Mouse (Mus musculus) forebrain, embryonic 11.5 days (tissue): ENCODE measurements around the gene Folr2. TPM values are rescaled to one million over a fixed set of nuclear protein-coding genes. Genes with fewer than 3 reads are reported as not detected.

Experiments
- ATAC-seq: fragments of 200-750 bp; cut with Nextera tagmentation; replicated peaks from 2 replicates; pipeline ENCODE4 v1.8.0; 2017; ENCODE audit warnings: moderate TSS enrichment; ENCODE audit not compliant: low FRiP score
- DNase-seq: peaks from one replicate; pipeline ENCODE4 v3.0.0-alpha.2; 2017; ENCODE audit warnings: low spot score
- H3K27ac ChIP-seq: fragments of 300-500 bp; sonication (generic); 2 replicates; pipeline ENCODE4 v1.5.1; 2014; ENCODE audit warnings: low read depth, low read length
- H3K27me3 ChIP-seq: fragments of 300-500 bp; sonication (generic); 2 replicates; pipeline ENCODE4 v1.6.1; 2014; ENCODE audit warnings: mild to moderate bottlenecking, low read length, mixed read lengths; ENCODE audit not compliant: control insufficient read depth, insufficient read depth
- H3K36me3 ChIP-seq: fragments of 300-500 bp; sonication (generic); 2 replicates; pipeline ENCODE4 v1.6.1; 2014; ENCODE audit warnings: mild to moderate bottlenecking, low read length, moderate library complexity, mixed read lengths; ENCODE audit not compliant: control insufficient read depth, insufficient read depth
- H3K4me1 ChIP-seq: fragments of 300-500 bp; sonication (generic); replicated peaks from 2 replicates; pipeline ENCODE4 v1.6.1; 2014; ENCODE audit warnings: low read length, mixed read lengths; ENCODE audit not compliant: control insufficient read depth, insufficient read depth
- H3K4me2 ChIP-seq: fragments of 300-500 bp; sonication (generic); 2 replicates; pipeline ENCODE4 v1.6.1; 2014; ENCODE audit warnings: low read depth, mild to moderate bottlenecking, low read length, moderate library complexity, mixed read lengths; ENCODE audit not compliant: severe bottlenecking
- H3K4me3 ChIP-seq: fragments of 300-500 bp; sonication (generic); 2 replicates; pipeline ENCODE4 v1.5.1; 2014; ENCODE audit warnings: low read depth, low read length
- H3K9ac ChIP-seq: fragments of 300-500 bp; sonication (generic); 2 replicates; pipeline ENCODE4 v1.6.1; 2014; ENCODE audit warnings: low read length
- H3K9me3 ChIP-seq: fragments of 300-500 bp; sonication (generic); 2 replicates; pipeline ENCODE4 v1.6.1; 2016; ENCODE audit warnings: low read length, mixed read lengths; ENCODE audit not compliant: control insufficient read depth
- WGBS: fragments of 180-500 bp; shearing (Covaris S2); extraction: QIAGEN DNeasy Blood & Tissue Kit; methylation state at CpG from one replicate; pipeline ENCODE4 v1.1.7; 2014; 5-methylcytosine and 5-hydroxymethylcytosine counted together
- polyA plus RNA-seq: library from polyadenylated mRNA; unstranded; fragments of >200 nt; fragmentation: Nextera tagmentation; extraction: Ambion mirVana; gene quantifications from 2 replicates; pipeline ENCODE4 v1.2.1, GENCODE M21; 2014

Gene Folr2
- polyA plus RNA-seq, 1 experiment from 2014 or later, result 0.94 TPM

- ATAC-seq (no peak), DNase-seq (no peak)
- no peak overlapping the region for H3K27ac ChIP-seq
- no peak overlapping the region for H3K4me3 ChIP-seq
- H3K9me3 ChIP-seq, result no peaks in the 10 kb centered on the region
- no peaks in the 10 kb centered on the region for H3K27me3 ChIP-seq
- no peak overlapping the region for H3K9ac ChIP-seq
- no peaks in the 10 kb centered on the region for H3K4me1 ChIP-seq
- no peaks in the 10 kb centered on the region for H3K36me3 ChIP-seq
- no peak overlapping the region for H3K4me2 ChIP-seq
Observed at GRCm38 (mm10) chr7:101860978-101861377, 4.0 kb upstream of the Folr2 start.

GRCm38 (mm10) chr7:101858362-101858761, 1.4 kb upstream of the Folr2 start:
- DNase-seq, result no peak

GRCm38 (mm10) chr7:101853816-101854215, 3.2 kb downstream of the Folr2 start:
- Histone ChIP-seq H3K4me3 (no peak overlapping the region), H3K27ac (no peak overlapping the region), H3K9ac (no peak overlapping the region), H3K4me2 (no peak overlapping the region), H3K36me3 (no peaks in the 10 kb centered on the region), H3K4me1 (no peaks in the 10 kb centered on the region), H3K27me3 (no peaks in the 10 kb centered on the region), H3K9me3 (no peaks in the 10 kb centered on the region)
- no peak for DNase-seq
- 85% methylated on average over 2 of the region's 2 CpGs for WGBS
- no peak for ATAC-seq

More at GRCm38 (mm10) chr7:101858362-101858761, 1.4 kb upstream of the Folr2 start:
- no peak for ATAC-seq
- Histone ChIP-seq H3K27me3 (no peaks in the 10 kb centered on the region), H3K4me3 (no peak overlapping the region), H3K4me1 (no peaks in the 10 kb centered on the region), H3K4me2 (no peak overlapping the region), H3K9me3 (no peaks in the 10 kb centered on the region), H3K27ac (no peak overlapping the region), H3K36me3 (no peaks in the 10 kb centered on the region), H3K9ac (no peak overlapping the region)
- WGBS, result 88% methylated on average over 9 of the region's 9 CpGs

GRCm38 (mm10) chr7:101852846-101853245, 4.1 kb downstream of the Folr2 start:
- H3K4me3 ChIP-seq, result no peak overlapping the region
- no peak for ATAC-seq
- H3K27me3 ChIP-seq, result no peaks in the 10 kb centered on the region
- H3K4me2 ChIP-seq, result no peak overlapping the region
- no peak overlapping the region for H3K27ac ChIP-seq
- no peaks in the 10 kb centered on the region for H3K4me1 ChIP-seq
- H3K36me3 ChIP-seq, result no peaks in the 10 kb centered on the region
- H3K9me3 ChIP-seq, result no peaks in the 10 kb centered on the region
- 84% methylated on average over 6 of the region's 6 CpGs for WGBS
- H3K9ac ChIP-seq, result no peak overlapping the region
- no peak for DNase-seq

GRCm38 (mm10) chr7:101851689-101852088, 5.3 kb downstream of the Folr2 start:
- H3K9ac ChIP-seq, result no peak overlapping the region
- 86% methylated on average over 6 of the region's 6 CpGs for WGBS
- no peaks in the 10 kb centered on the region for H3K4me1 ChIP-seq
- DNase-seq, result no peak
- no peaks in the 10 kb centered on the region for H3K36me3 ChIP-seq
- ATAC-seq, result no peak
- no peaks in the 10 kb centered on the region for H3K9me3 ChIP-seq
- H3K27me3 ChIP-seq, result no peaks in the 10 kb centered on the region
- H3K4me2 ChIP-seq, result no peak overlapping the region
- no peak overlapping the region for H3K4me3 ChIP-seq
- no peak overlapping the region for H3K27ac ChIP-seq

GRCm38 (mm10) chr7:101847934-101848333, 9.1 kb downstream of the Folr2 start:
- H3K36me3 ChIP-seq, result no peaks in the 10 kb centered on the region
- no peak overlapping the region for H3K27ac ChIP-seq
- ATAC-seq (no peak), DNase-seq (no peak)
- H3K4me2 ChIP-seq, result no peak overlapping the region
- 88% methylated on average over 1 of the region's 1 CpGs for WGBS
- no peak overlapping the region for H3K9ac ChIP-seq
- no peaks in the 10 kb centered on the region for H3K9me3 ChIP-seq
- H3K27me3 ChIP-seq, result no peaks in the 10 kb centered on the region
- H3K4me3 ChIP-seq, result no peak overlapping the region
- no peaks in the 10 kb centered on the region for H3K4me1 ChIP-seq

- DNase-seq (no peak), ATAC-seq (no peak)
- Histone ChIP-seq H3K4me3 (no peak overlapping the region), H3K27ac (no peak overlapping the region), H3K9ac (no peak overlapping the region), H3K27me3 (no peaks in the 10 kb centered on the region), H3K4me2 (no peak overlapping the region), H3K9me3 (no peaks in the 10 kb centered on the region), H3K4me1 (no peaks in the 10 kb centered on the region), H3K36me3 (no peaks in the 10 kb centered on the region)
- 74% methylated on average over 6 of the region's 6 CpGs for WGBS
Observed at GRCm38 (mm10) chr7:101844186-101844585, 12.8 kb downstream of the Folr2 start.

- H3K27ac ChIP-seq, result peak within 1 kb of the TSS; percentile 79
- peak; percentile 91 for DNase-seq
Observed at GRCm38 (mm10) chr7:101837606-101838471, 19.2 kb downstream of the Folr2 start, which contains the start of gene Inppl1. TSS of gene Inppl1 (minus strand) at chr7:101838229.

More at GRCm38 (mm10) chr7:101837606-101838471, 19.2 kb downstream of the Folr2 start, which contains the start of gene Inppl1:
- peaks cover 20% of the 10 kb centered on the region for H3K4me1 ChIP-seq
- H3K9ac ChIP-seq, result peak within 1 kb of the TSS; percentile 97
- under 1% methylated on average over 64 of the region's 64 CpGs for WGBS
- H3K9me3 ChIP-seq, result no peaks in the 10 kb centered on the region
- ATAC-seq, result peak; percentile 84
- no peaks in the 10 kb centered on the region for H3K27me3 ChIP-seq
- peak within 1 kb of the TSS; percentile 87 for H3K4me3 ChIP-seq
- peak within 1 kb of the TSS; percentile 96 for H3K4me2 ChIP-seq
- H3K36me3 ChIP-seq, result peaks cover 3% of the 10 kb centered on the region; the same call in 1 of the 2 replicates
